Mouse (Mus musculus) layer of hippocampus, adult 9-11 months (tissue): ENCODE measurements around the gene Acbd3.

Experiments
- DNase-seq: peaks from one replicate; pipeline ENCODE4 v3.0.0; 2022

The Acbd3 gene

DNA sequence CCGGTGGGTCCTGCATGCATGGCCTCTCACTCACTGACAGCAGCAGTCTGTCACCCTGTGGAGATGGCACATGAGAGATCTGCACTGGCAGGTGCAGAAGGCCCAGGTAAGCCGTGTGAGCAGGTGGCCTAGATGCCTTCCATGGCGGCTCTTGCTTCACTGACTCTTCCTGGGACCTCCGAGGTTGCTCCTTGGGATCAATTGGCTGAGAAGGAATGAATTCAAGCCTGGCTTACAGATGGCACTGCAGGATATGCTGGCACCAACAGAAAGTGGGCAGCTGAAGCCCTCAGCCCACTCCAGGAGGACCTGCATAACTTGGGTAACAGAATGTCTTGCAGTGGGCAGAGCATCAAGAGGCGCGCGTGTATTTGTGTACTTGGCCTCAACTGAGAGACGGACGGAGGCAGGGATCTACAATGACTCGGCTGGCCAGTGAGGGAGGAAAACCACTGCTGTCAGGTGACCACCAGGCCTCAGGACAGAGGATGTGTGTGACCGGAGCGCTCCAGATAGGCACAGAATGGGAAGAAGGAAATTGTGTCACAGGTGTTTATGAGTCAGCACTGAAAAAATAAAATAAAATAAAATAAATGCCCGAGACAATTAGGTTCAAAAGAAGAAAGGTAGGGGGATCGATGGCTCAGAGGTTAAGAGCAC, 66.1 kb downstream of the Acbd3 start:
- DNase-seq: no peak

DNA sequence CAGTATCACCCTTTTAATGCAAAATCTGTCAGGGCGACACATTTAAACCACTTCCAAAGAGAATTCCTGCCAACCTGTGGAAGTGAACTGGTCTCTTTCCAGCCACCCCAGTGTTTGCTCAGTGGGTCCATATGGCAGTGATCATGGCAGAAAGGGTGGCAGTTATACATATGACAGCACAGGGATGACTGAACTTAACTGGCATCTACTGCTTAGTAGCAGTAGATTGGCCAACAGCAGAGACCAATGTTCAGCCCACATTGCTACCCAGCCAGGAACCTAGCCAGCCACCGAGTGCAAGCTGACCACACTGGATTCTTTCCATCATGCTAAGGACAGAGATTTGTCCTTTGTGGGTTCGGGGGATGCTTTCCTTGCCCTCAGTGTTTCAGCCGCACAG, 67.0 kb downstream of the Acbd3 start:
- DNase-seq: no peak

- DNase-seq: no peak
Measured at GRCm38 (mm10) chr1:180793445-180794117, 67.7 kb downstream of the Acbd3 start.

- no peak for DNase-seq
Measured at GRCm38 (mm10) chr1:180794170-180794569, 68.3 kb downstream of the Acbd3 start.

- DNase-seq: no peak
Measured at GRCm38 (mm10) chr1:180798660-180799059, 72.8 kb downstream of the Acbd3 start.

DNA sequence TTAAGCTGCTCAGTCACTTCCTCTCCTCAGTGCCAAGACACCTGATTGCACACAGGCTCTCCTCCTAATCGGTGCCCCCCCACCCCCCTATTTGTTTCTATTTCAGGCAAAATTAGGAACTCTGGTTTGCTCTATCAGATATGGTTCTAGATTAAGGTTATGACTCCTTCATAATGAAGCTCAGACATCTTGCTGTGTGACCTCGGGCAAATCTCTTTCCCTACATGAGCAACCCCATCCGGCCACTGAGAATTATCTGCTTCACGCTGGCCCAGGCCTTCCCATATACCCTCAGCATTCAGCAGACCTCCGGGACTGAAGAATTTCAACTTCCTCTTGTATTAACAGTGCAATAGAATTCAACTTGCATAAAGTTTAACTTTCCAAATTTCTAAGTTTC, 73.4 kb downstream of the Acbd3 start:
- DNase-seq: no peak

DNA sequence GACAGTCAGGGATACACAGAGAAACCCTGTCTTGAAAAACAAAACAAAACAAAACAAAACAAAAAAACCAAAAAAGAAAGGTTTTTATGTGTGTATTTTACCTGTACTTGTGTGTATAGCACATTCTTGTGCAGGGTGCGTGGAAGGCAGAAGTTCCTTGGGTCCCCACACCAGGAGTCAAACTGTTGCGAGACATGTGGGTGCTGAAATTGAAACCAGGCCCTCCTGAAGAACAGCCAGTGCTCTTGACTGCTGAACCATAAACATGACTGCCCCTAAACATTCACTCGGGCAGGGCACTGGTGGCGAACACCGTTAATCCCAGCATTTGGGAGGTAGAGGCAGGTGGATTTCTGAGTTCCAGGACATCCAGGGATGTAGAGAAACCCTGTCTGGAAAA, 74.2 kb downstream of the Acbd3 start:
- DNase-seq: no peak

GRCm38 (mm10) chr1:180800814-180801213, 75.0 kb downstream of the Acbd3 start:
- DNase-seq: no peak

- no peak for DNase-seq
Measured at GRCm38 (mm10) chr1:180801466-180801994, 75.7 kb downstream of the Acbd3 start.
